Mouse (Mus musculus): ENCODE results near the gene Zfp39. TPM values are rescaled to one million over a fixed set of nuclear protein-coding genes. Genes with fewer than 3 reads are reported as not detected.
A peak's percentile ranks its signal among the peaks of the same experiment; 100 is the strongest.

The Zfp39 gene
- polyA plus RNA-seq, 1 experiment from 2014 or later: 3.8 TPM

DNA sequence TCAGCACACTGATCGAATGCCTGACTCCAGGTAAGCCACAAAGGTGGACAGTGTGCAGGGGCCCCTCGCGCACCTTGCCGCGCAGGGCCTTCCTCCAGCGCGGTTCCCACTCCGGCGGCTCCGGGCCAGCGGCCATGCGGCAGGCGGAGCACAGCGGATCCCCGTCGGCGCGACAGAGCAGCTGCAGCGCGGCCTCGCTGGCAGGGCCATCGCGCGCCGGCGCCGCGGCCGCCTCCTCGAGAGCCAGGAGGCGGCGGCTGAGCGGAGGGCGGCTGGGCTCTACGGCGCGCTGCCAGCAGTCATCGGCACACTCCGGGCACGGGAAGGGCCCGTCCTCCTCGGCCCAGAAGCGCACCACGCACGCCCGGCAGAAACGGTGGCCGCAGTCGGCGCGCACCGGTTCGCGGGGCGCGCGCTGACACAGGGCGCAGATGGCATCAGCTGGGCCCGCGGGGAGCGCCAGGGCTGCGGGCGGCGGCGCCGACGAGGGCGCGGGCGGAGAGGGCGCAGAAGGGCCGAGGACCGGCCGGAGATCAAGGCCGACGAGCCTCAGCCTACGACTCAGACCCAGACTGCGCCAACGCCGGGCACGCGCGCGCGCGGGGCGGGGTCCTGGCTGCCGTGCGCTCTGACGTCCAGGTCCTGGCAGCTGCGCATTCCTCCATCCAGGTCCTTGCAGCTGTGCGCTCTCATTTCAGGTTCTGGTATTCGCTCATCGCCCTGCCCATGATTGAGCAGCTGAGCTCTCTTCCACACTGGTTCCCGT lies 34.5 kb upstream of the Zfp39 start, which contains the start of gene Rnf187:
Gene Rnf187 (minus strand): TSS at position 595 of the 766 bp plus-strand sequence.
- under 1% methylated on average over 76 of the region's 95 CpGs for WGBS
- TF ChIP-seq CTCF (IDR thresholded peaks at IDR 0.05; ENCODE audit: low read depth): no peak
- Histone ChIP-seq H3K9me3 (replicated peaks; ENCODE audit: low read length) (no peaks in the 10 kb centered on the region), H3K27me3 (ENCODE audit: insufficient read depth, low read length) (no peaks in the 10 kb centered on the region), H3K9ac (ENCODE audit: low read depth, low read length) (peak within 1 kb of the TSS; percentile 89), H3K27ac (peak within 1 kb of the TSS; percentile 93), H3K4me3 (replicated peaks; ENCODE audit: low read depth, low read length) (peak within 1 kb of the TSS; percentile 93), H3K4me1 (replicated peaks; ENCODE audit: insufficient read depth, low read length) (no peaks in the 10 kb centered on the region; the same call in 1 of the 2 replicates), H3K4me2 (ENCODE audit: low read length) (peak within 1 kb of the TSS; percentile 94), H3K36me3 (ENCODE audit: insufficient read depth, low read length) (peaks cover 6% of the 10 kb centered on the region)
- ATAC-seq (replicated peaks; ENCODE audit: low FRiP score, low read depth) (peak; percentile 97), DNase-seq (ENCODE audit: low spot score) (peak; percentile 95)

DNA sequence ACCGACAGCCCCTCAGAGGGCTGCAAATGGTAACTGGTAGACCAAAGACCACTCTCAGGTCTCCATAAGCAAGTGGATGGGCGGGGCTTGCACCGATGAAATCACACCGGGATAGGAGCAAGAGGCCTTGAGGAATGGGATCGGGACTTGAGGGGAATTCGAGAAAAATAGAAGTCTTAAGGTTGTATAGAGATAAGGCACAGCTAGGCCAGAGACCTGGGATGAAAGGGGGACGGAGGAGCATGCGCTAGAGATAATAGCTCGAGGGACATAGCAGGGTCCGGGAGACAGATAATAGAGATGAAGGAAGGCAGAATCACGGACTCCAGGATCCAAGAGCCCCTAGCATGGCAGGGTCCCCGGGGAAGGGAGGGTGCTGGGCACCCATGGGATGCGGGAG lies 33.9 kb upstream of the Zfp39 start:
- Histone ChIP-seq H3K27ac (peak overlapping the region; percentile 93; the same call in 1 of the 2 replicates), H3K4me2 (ENCODE audit: low read length) (peak overlapping the region; percentile 94), H3K36me3 (ENCODE audit: insufficient read depth, low read length) (peaks cover 12% of the 10 kb centered on the region), H3K27me3 (ENCODE audit: insufficient read depth, low read length) (no peaks in the 10 kb centered on the region), H3K9ac (ENCODE audit: low read depth, low read length) (peak overlapping the region; percentile 89), H3K9me3 (replicated peaks; ENCODE audit: low read length) (no peaks in the 10 kb centered on the region), H3K4me1 (replicated peaks; ENCODE audit: insufficient read depth, low read length) (no peaks in the 10 kb centered on the region; the same call in 1 of the 2 replicates), H3K4me3 (replicated peaks; ENCODE audit: low read depth, low read length) (peak overlapping the region; percentile 93)
- ATAC-seq (replicated peaks; ENCODE audit: low FRiP score, low read depth) (no peak), DNase-seq (ENCODE audit: low spot score) (no peak)
- no peak for TF ChIP-seq CTCF (IDR thresholded peaks at IDR 0.05; ENCODE audit: low read depth)
- WGBS: under 1% methylated on average over 13 of the region's 13 CpGs

GRCm38 (mm10) chr11:58931576-58931975 lies 27.6 kb upstream of the Zfp39 start:
- 49% methylated on average over 4 of the region's 4 CpGs for WGBS
- Histone ChIP-seq H3K4me3 (replicated peaks; ENCODE audit: low read depth, low read length) (no peak overlapping the region), H3K9ac (ENCODE audit: low read depth, low read length) (no peak overlapping the region), H3K4me2 (ENCODE audit: low read length) (no peak overlapping the region), H3K9me3 (replicated peaks; ENCODE audit: low read length) (no peaks in the 10 kb centered on the region), H3K36me3 (ENCODE audit: insufficient read depth, low read length) (peaks cover 24% of the 10 kb centered on the region), H3K27ac (no peak overlapping the region), H3K27me3 (ENCODE audit: insufficient read depth, low read length) (no peaks in the 10 kb centered on the region), H3K4me1 (replicated peaks; ENCODE audit: insufficient read depth, low read length) (0 out of 2 replicates have a peak, but pooled peaks cover 6% of the 10 kb centered on the region)
- TF ChIP-seq CTCF (IDR thresholded peaks at IDR 0.05; ENCODE audit: low read depth): peak; percentile 52
- DNase-seq (ENCODE audit: low spot score) (peak; percentile 51), ATAC-seq (replicated peaks; ENCODE audit: low FRiP score, low read depth) (no peak)

GRCm38 (mm10) chr11:58930254-58930653 lies 26.2 kb upstream of the Zfp39 start:
- WGBS: 91% methylated on average over 3 of the region's 3 CpGs
- no peak for TF ChIP-seq CTCF (IDR thresholded peaks at IDR 0.05; ENCODE audit: low read depth)

DNA sequence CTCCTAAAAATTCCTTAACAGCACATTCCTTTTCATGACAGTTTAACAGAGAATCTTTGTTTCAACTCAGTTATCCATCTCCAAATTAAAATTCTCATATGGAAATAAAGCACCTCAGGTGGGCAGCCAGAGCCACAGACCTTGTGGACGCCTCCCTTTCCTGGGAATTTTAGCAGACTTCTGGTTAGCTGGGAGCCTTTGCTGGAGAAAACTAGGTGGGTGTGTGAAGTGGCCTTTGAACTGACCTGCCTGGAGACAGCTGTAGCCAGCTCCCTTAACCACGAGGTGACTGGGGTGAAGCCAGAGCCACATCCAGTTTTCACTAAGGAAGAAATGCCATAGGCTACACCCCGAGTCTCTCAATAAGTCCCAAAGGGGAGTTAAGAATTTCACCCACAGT lies 25.6 kb upstream of the Zfp39 start:
- DNase-seq (ENCODE audit: low spot score) (no peak), ATAC-seq (replicated peaks; ENCODE audit: low FRiP score, low read depth) (no peak)
- Histone ChIP-seq H3K4me1 (replicated peaks; ENCODE audit: insufficient read depth, low read length) (0 out of 2 replicates have a peak, but pooled peaks cover 6% of the 10 kb centered on the region), H3K9me3 (replicated peaks; ENCODE audit: low read length) (no peaks in the 10 kb centered on the region), H3K4me3 (replicated peaks; ENCODE audit: low read depth, low read length) (no peak overlapping the region), H3K27me3 (ENCODE audit: insufficient read depth, low read length) (no peaks in the 10 kb centered on the region), H3K36me3 (ENCODE audit: insufficient read depth, low read length) (peaks cover 24% of the 10 kb centered on the region), H3K4me2 (ENCODE audit: low read length) (no peak overlapping the region), H3K27ac (0 out of 2 replicates have a peak overlapping the region, but pooled peaks have one; percentile 6), H3K9ac (ENCODE audit: low read depth, low read length) (no peak overlapping the region)
- TF ChIP-seq CTCF (IDR thresholded peaks at IDR 0.05; ENCODE audit: low read depth): no peak
- WGBS: 31% methylated on average over 3 of the region's 3 CpGs

More at GRCm38 (mm10) chr11:58930254-58930653, 26.2 kb upstream of the Zfp39 start:
- DNase-seq (ENCODE audit: low spot score) (no peak), ATAC-seq (replicated peaks; ENCODE audit: low FRiP score, low read depth) (no peak)
- Histone ChIP-seq H3K27ac (no peak overlapping the region), H3K4me1 (replicated peaks; ENCODE audit: insufficient read depth, low read length) (0 out of 2 replicates have a peak, but pooled peaks cover 6% of the 10 kb centered on the region), H3K36me3 (ENCODE audit: insufficient read depth, low read length) (peaks cover 24% of the 10 kb centered on the region), H3K9ac (ENCODE audit: low read depth, low read length) (no peak overlapping the region), H3K4me3 (replicated peaks; ENCODE audit: low read depth, low read length) (no peak overlapping the region), H3K27me3 (ENCODE audit: insufficient read depth, low read length) (no peaks in the 10 kb centered on the region), H3K4me2 (ENCODE audit: low read length) (no peak overlapping the region), H3K9me3 (replicated peaks; ENCODE audit: low read length) (no peaks in the 10 kb centered on the region)

DNA sequence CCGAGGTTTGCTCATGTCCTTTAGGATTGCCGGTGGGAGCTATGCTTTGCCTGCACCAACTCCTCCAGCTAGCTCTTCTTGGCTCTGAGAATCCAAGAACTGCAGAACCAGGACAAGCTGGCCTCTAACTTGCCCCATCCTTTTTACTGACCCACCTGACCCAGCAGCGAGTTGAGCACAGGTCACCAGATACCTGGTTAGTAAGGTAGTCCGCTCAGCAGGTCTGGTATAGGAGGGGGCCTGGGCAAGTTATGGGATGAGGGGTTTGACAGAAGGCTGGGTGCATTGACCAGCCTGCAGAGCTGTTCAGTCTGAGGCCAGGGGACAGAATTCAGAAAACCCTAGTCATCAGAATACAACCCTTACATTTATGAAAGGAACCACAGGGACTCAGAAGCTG lies 25.0 kb upstream of the Zfp39 start:
- Histone ChIP-seq H3K9me3 (replicated peaks; ENCODE audit: low read length) (no peaks in the 10 kb centered on the region), H3K36me3 (ENCODE audit: insufficient read depth, low read length) (peaks cover 24% of the 10 kb centered on the region), H3K9ac (ENCODE audit: low read depth, low read length) (no peak overlapping the region), H3K4me1 (replicated peaks; ENCODE audit: insufficient read depth, low read length) (0 out of 2 replicates have a peak, but pooled peaks cover 6% of the 10 kb centered on the region), H3K4me3 (replicated peaks; ENCODE audit: low read depth, low read length) (no peak overlapping the region), H3K27me3 (ENCODE audit: insufficient read depth, low read length) (no peaks in the 10 kb centered on the region), H3K4me2 (ENCODE audit: low read length) (no peak overlapping the region), H3K27ac (no peak overlapping the region)
- WGBS: 84% methylated on average over 4 of the region's 4 CpGs
- no peak for TF ChIP-seq CTCF (IDR thresholded peaks at IDR 0.05; ENCODE audit: low read depth)
- DNase-seq (ENCODE audit: low spot score) (no peak), ATAC-seq (replicated peaks; ENCODE audit: low FRiP score, low read depth) (no peak)
